Comparison of ENCODE assay signal across 12 mouse cellular contexts in genomic region chr5:137553898-137554297, GRCm38 (mm10). TPM values are rescaled to one million over a fixed set of nuclear protein-coding genes. Genes with fewer than 3 reads are reported as not detected.
DNase-seq lines count a peak whose midpoint lies in the region; ATAC-seq lines count a peak whose summit lies in the region.
"Had no signal": no experiment of that assay in that cellular context is flagged by ENCODE, and none has a peak within 500 bp of the region (broad histone marks: within the 10 kb centered on the region; RNA-seq: fewer than 3 reads in every experiment).

No protein-coding gene starts in this region.

- peak overlapping the region; percentile 49 for H3K4me2 ChIP-seq in neural tube, embryonic 11.5 days (ENCODE audit: low read depth)
- peak overlapping the region; percentile 51 for H3K4me2 ChIP-seq in forebrain, embryonic 16.5 days (ENCODE audit: low read length)

- intact Hi-C loops in left cerebral cortex, postnatal 25 days (cut with DNase I): loop anchor here (1.0 kb wide), 1 partner anchor 21 kb away; the partner anchor contains the start of genes Epo and Gnb2

- H3K4me3 ChIP-seq in neural tube, embryonic 11.5 days (ENCODE audit: low read depth, low read length): peak overlapping the region; percentile 40
- peak overlapping the region; percentile 61 for H3K4me3 ChIP-seq in forebrain, embryonic 16.5 days (replicated peaks; ENCODE audit: low read length)
- peak overlapping the region; percentile 54 for H3K4me3 ChIP-seq in midbrain, embryonic 10.5 days
- H3K4me3 ChIP-seq: heart, adult 2 months; myocyte had no signal

- 0 out of 2 replicates have a peak, but pooled peaks cover 2% of the 10 kb centered on the region for H3K27me3 ChIP-seq in neural tube, embryonic 11.5 days (ENCODE audit: control insufficient read depth, insufficient read depth, low read length)
- H3K27me3 ChIP-seq in forebrain, embryonic 16.5 days (replicated peaks; ENCODE audit: control insufficient read depth, insufficient read depth, low read length): no peaks in the 10 kb centered on the region
- H3K27me3 ChIP-seq in midbrain, embryonic 10.5 days (ENCODE audit: low read depth, poor library complexity, severe bottlenecking): peaks cover 20% of the 10 kb centered on the region

- H3K9me3 ChIP-seq in neural tube, embryonic 11.5 days (ENCODE audit: control insufficient read depth, low read length): no peaks in the 10 kb centered on the region
- H3K9me3 ChIP-seq in forebrain, embryonic 16.5 days (ENCODE audit: control insufficient read depth, low read length): no peaks in the 10 kb centered on the region
- no peaks in the 10 kb centered on the region for H3K9me3 ChIP-seq in midbrain, embryonic 10.5 days (replicated peaks)

- no peak for DNase-seq in neural tube, embryonic 11.5 days (ENCODE audit: low spot score)
- DNase-seq in neural tube, embryonic 10.5 days (ENCODE audit: extremely low spot score, low spot score): no peak
- no peak for DNase-seq in midbrain, embryonic 10.5 days (ENCODE audit: low spot score)
- no peak for DNase-seq in frontal cortex, postnatal 10 days (ENCODE audit: low spot score in 2 of 2)
- no peak for DNase-seq in kidney, adult 11 months
- DNase-seq in left cerebral cortex, postnatal 25 days (ENCODE audit: low spot score in 2 of 2): no peak

- peak overlapping the region; percentile 58 for H3K9ac ChIP-seq in neural tube, embryonic 11.5 days (ENCODE audit: low read length)
- H3K9ac ChIP-seq in forebrain, embryonic 16.5 days (replicated peaks; ENCODE audit: low read depth, low read length): peak overlapping the region; percentile 71

- 0 out of 2 replicates have a peak, but pooled peaks have one; percentile 23 for ATAC-seq in neural tube, embryonic 11.5 days (ENCODE audit: insufficient read depth, low FRiP score, low TSS enrichment)
- ATAC-seq in forebrain, embryonic 16.5 days: no peak; the same call in 1 of the 2 replicates

- WGBS in neural tube, embryonic 11.5 days: 43% methylated on average over 11 of the region's 11 CpGs
- WGBS in forebrain, embryonic 16.5 days: 46% methylated on average over 11 of the region's 11 CpGs
- 47% methylated on average over 11 of the region's 11 CpGs for WGBS in midbrain, embryonic 10.5 days

- no peaks in the 10 kb centered on the region for H3K36me3 ChIP-seq in neural tube, embryonic 11.5 days (ENCODE audit: control insufficient read depth, insufficient read depth, low read length)
- no peaks in the 10 kb centered on the region for H3K36me3 ChIP-seq in forebrain, embryonic 16.5 days (ENCODE audit: control insufficient read depth, insufficient read depth)
- H3K36me3 ChIP-seq in midbrain, embryonic 10.5 days: no peaks in the 10 kb centered on the region

- no peak overlapping the region for H3K27ac ChIP-seq in neural tube, embryonic 11.5 days (ENCODE audit: low read depth, low read length)
- peak overlapping the region; percentile 64 for H3K27ac ChIP-seq in forebrain, embryonic 16.5 days (ENCODE audit: low read length)
- H3K27ac ChIP-seq in midbrain, embryonic 10.5 days (replicated peaks): peak overlapping the region; percentile 70; the same call in 1 of the 2 replicates
- H3K27ac ChIP-seq: heart, adult 2 months had no signal

- no peaks in the 10 kb centered on the region for H3K4me1 ChIP-seq in neural tube, embryonic 11.5 days (ENCODE audit: control insufficient read depth, insufficient read depth, low read length)
- H3K4me1 ChIP-seq in forebrain, embryonic 16.5 days (replicated peaks; ENCODE audit: control insufficient read depth, insufficient read depth, low read length): peaks cover 8% of the 10 kb centered on the region
- H3K4me1 ChIP-seq in midbrain, embryonic 10.5 days: peaks cover 15% of the 10 kb centered on the region

RNA-seq across cellular contexts. Expression of gene Actl6b, which starts 0.6 kb away (rescaled TPM):
- polyA plus RNA-seq in neural tube, embryonic 11.5 days (2014; fragmentation: Nextera tagmentation; extraction: Ambion mirVana): 38.6 and 40.0 TPM in 2 replicates
- polyA plus RNA-seq in forebrain, embryonic 16.5 days (2015; fragmentation: Nextera tagmentation; extraction: Ambion mirVana): 254 and 298 TPM in 2 replicates
- 9.4 and 27.5 TPM in 2 replicates for polyA plus RNA-seq in midbrain, embryonic 10.5 days (2016; fragmentation: Nextera tagmentation; extraction: Ambion mirVana)
- 100 to 1,000 TPM; 109 to 118 TPM for total RNA-seq in left cerebral cortex, postnatal 25 days (2021)
- total RNA-seq: heart, adult 2 months had no signal
- polyA plus RNA-seq: heart, adult 2 months; myocyte had no signal

RNA-seq across cellular contexts. Expression of gene Tfr2, which starts 15.7 kb away (rescaled TPM):
- polyA plus RNA-seq in neural tube, embryonic 11.5 days (2014; fragmentation: Nextera tagmentation; extraction: Ambion mirVana): 0.97 and 1.2 TPM in 2 replicates
- 2.3 and 3.1 TPM in 2 replicates for polyA plus RNA-seq in forebrain, embryonic 16.5 days (2015; fragmentation: Nextera tagmentation; extraction: Ambion mirVana)
- 1.9 and 2.2 TPM in 2 replicates for polyA plus RNA-seq in midbrain, embryonic 10.5 days (2016; fragmentation: Nextera tagmentation; extraction: Ambion mirVana)
- 1 to 10 TPM; 8.1 to 8.9 TPM for total RNA-seq in left cerebral cortex, postnatal 25 days (2021)

RNA-seq across cellular contexts. Expression of gene Gnb2, which starts 20.6 kb away (rescaled TPM):
- polyA plus RNA-seq in neural tube, embryonic 11.5 days (2014; fragmentation: Nextera tagmentation; extraction: Ambion mirVana): 449 and 479 TPM in 2 replicates
- polyA plus RNA-seq in forebrain, embryonic 16.5 days (2015; fragmentation: Nextera tagmentation; extraction: Ambion mirVana): 498 and 517 TPM in 2 replicates
- 400 and 414 TPM in 2 replicates for polyA plus RNA-seq in midbrain, embryonic 10.5 days (2016; fragmentation: Nextera tagmentation; extraction: Ambion mirVana)
- 100 to 1,000 TPM; 662 to 684 TPM for total RNA-seq in left cerebral cortex, postnatal 25 days (2021)

RNA-seq across cellular contexts. Expression of gene Epo, which starts 20.9 kb away (rescaled TPM):
- 0.34 and 0.51 TPM in 2 replicates for polyA plus RNA-seq in neural tube, embryonic 11.5 days (2014; fragmentation: Nextera tagmentation; extraction: Ambion mirVana)
- not detected in 2 replicates for polyA plus RNA-seq in forebrain, embryonic 16.5 days (2015; fragmentation: Nextera tagmentation; extraction: Ambion mirVana)
- 2.6 and 5.5 TPM in 2 replicates for polyA plus RNA-seq in midbrain, embryonic 10.5 days (2016; fragmentation: Nextera tagmentation; extraction: Ambion mirVana)
- total RNA-seq in left cerebral cortex, postnatal 25 days (2021): not detected
- total RNA-seq: adrenal gland, postnatal 4 days; heart, adult 2 months had no signal
- polyA plus RNA-seq: heart, adult 2 months; large intestine, adult 2 months; myocyte; small intestine, adult 2 months had no signal

RNA-seq across cellular contexts. Expression of gene Gigyf1, which starts 35.5 kb away (rescaled TPM):
- 9.5 and 10.6 TPM in 2 replicates for polyA plus RNA-seq in neural tube, embryonic 11.5 days (2014; fragmentation: Nextera tagmentation; extraction: Ambion mirVana)
- polyA plus RNA-seq in forebrain, embryonic 16.5 days (2015; fragmentation: Nextera tagmentation; extraction: Ambion mirVana): 16.5 and 20.2 TPM in 2 replicates
- 15.1 and 16.4 TPM in 2 replicates for polyA plus RNA-seq in midbrain, embryonic 10.5 days (2016; fragmentation: Nextera tagmentation; extraction: Ambion mirVana)
- total RNA-seq in left cerebral cortex, postnatal 25 days (2021): 10 to 100 TPM; 39.9 to 48.6 TPM
